In the genomic region with DNA sequence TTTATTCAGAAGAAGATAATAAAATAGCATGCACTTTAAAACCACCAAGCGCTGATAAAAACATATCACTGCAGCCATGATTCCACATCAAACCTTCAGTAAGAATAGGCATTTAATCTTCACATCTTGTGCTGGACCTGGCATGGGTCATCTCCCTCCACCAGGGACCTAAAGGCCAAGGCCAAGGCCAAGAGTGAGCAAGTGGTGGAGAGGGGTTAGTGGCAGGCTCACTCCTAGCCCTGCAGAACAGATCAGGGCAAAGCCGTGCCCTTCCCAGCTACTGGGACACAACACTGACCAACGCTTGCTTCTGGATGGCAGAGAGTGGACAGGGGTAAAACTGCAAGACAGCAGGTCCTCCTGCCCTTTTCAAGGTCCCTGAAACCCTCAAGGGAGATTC, we compare ENCODE assay signal across 11 mouse cellular contexts. TPM values are rescaled to one million over a fixed set of nuclear protein-coding genes. Genes with fewer than 3 reads are reported as not detected.
DNase-seq lines count a peak whose midpoint lies in the region; ATAC-seq and TF ChIP-seq lines count a peak whose summit lies in the region.
"Had no signal": no experiment of that assay in that cellular context is flagged by ENCODE, and none has a peak within 500 bp of the region (broad histone marks: within the 10 kb centered on the region; RNA-seq: fewer than 3 reads in every experiment).

No protein-coding gene starts in this region.

- no peaks in the 10 kb centered on the region for H3K9me3 ChIP-seq in forebrain, embryonic 14.5 days (replicated peaks; ENCODE audit: control insufficient read depth, low read length)
- no peaks in the 10 kb centered on the region for H3K9me3 ChIP-seq in forebrain, embryonic 16.5 days (ENCODE audit: control insufficient read depth, low read length)
- no peaks in the 10 kb centered on the region for H3K9me3 ChIP-seq in lung, embryonic 14.5 days (ENCODE audit: low read depth, low read length)
- no peaks in the 10 kb centered on the region for H3K9me3 ChIP-seq in lung, postnatal 0 days (ENCODE audit: low read length)
- no peaks in the 10 kb centered on the region for H3K9me3 ChIP-seq in limb, embryonic 14.5 days (ENCODE audit: control insufficient read depth, low read length)
- no peaks in the 10 kb centered on the region for H3K9me3 ChIP-seq in liver, postnatal 0 days (ENCODE audit: low read length)

- TF ChIP-seq CTCF in lung, embryonic 14.5 days (IDR thresholded peaks at IDR 0.05; ENCODE audit: low read depth) = no peak
- TF ChIP-seq CTCF in lung, postnatal 0 days (IDR thresholded peaks at IDR 0.05) = no peak
- TF ChIP-seq CTCF in liver, postnatal 0 days (IDR thresholded peaks at IDR 0.05; ENCODE audit: low read depth) = no peak

- H3K27ac ChIP-seq in forebrain, embryonic 14.5 days (ENCODE audit: low read depth, low read length) = no peak overlapping the region
- no peak overlapping the region for H3K27ac ChIP-seq in forebrain, embryonic 16.5 days (ENCODE audit: low read length)
- H3K27ac ChIP-seq in lung, embryonic 14.5 days (ENCODE audit: low read depth) = peak overlapping the region; percentile 80; the same call in 1 of the 2 replicates
- no peak overlapping the region for H3K27ac ChIP-seq in lung, postnatal 0 days (ENCODE audit: low read length)
- H3K27ac ChIP-seq in limb, embryonic 14.5 days (replicated peaks; ENCODE audit: low read depth, low read length) = peak overlapping the region; percentile 85
- H3K27ac ChIP-seq in liver, postnatal 0 days (ENCODE audit: low read depth) = no peak overlapping the region
- H3K27ac ChIP-seq: macrophage had no signal

- no peak for TF ChIP-seq EP300 in lung, postnatal 0 days (IDR thresholded peaks at IDR 0.05)
- TF ChIP-seq EP300 in liver, postnatal 0 days (IDR thresholded peaks at IDR 0.05; ENCODE audit: low read depth) = no peak

- H3K36me3 ChIP-seq in forebrain, embryonic 14.5 days (ENCODE audit: control insufficient read depth, insufficient read depth, low read length) = peaks cover 50% of the 10 kb centered on the region
- H3K36me3 ChIP-seq in forebrain, embryonic 16.5 days (ENCODE audit: control insufficient read depth, insufficient read depth) = peaks cover 25% of the 10 kb centered on the region
- H3K36me3 ChIP-seq in lung, embryonic 14.5 days (ENCODE audit: insufficient read depth) = peaks cover 49% of the 10 kb centered on the region
- H3K36me3 ChIP-seq in lung, postnatal 0 days (ENCODE audit: insufficient read depth, low read length) = peaks cover 28% of the 10 kb centered on the region
- H3K36me3 ChIP-seq in limb, embryonic 14.5 days (ENCODE audit: control insufficient read depth, insufficient read depth, low read length) = peaks cover 48% of the 10 kb centered on the region
- peaks cover 14% of the 10 kb centered on the region for H3K36me3 ChIP-seq in liver, postnatal 0 days (replicated peaks; ENCODE audit: insufficient read depth, low read length)

- no peak for DNase-seq in forebrain, embryonic 14.5 days (ENCODE audit: low spot score)
- DNase-seq in lung, embryonic 14.5 days = no peak
- DNase-seq in lung, postnatal 0 days (ENCODE audit: low spot score) = no peak
- DNase-seq in adrenal gland, postnatal 25 days = peak; percentile 32
- no peak for DNase-seq in limb, embryonic 14.5 days (ENCODE audit: low spot score)
- no peak for DNase-seq in liver, postnatal 0 days
- DNase-seq: heart, postnatal 36 days; retina, postnatal 1 day; thymus, adult 2 months had no signal

- peak overlapping the region; percentile 98 for H3K9ac ChIP-seq in forebrain, embryonic 14.5 days (ENCODE audit: low read length)
- H3K9ac ChIP-seq in forebrain, embryonic 16.5 days (replicated peaks; ENCODE audit: low read depth, low read length) = no peak overlapping the region
- H3K9ac ChIP-seq in lung, embryonic 14.5 days = no peak overlapping the region
- H3K9ac ChIP-seq in lung, postnatal 0 days (replicated peaks; ENCODE audit: low read depth) = no peak overlapping the region
- H3K9ac ChIP-seq in limb, embryonic 14.5 days (ENCODE audit: low read depth, low read length, severe bottlenecking) = no peak overlapping the region
- no peak overlapping the region for H3K9ac ChIP-seq in liver, postnatal 0 days (replicated peaks)

- TF ChIP-seq POLR2A in limb, embryonic 14.5 days (IDR thresholded peaks at IDR 0.05; ENCODE audit: borderline replicate concordance, extremely low read depth, insufficient read depth, insufficient read length) = no peak

- 89% methylated on average over 3 of the region's 3 CpGs for WGBS in forebrain, embryonic 14.5 days
- 86% methylated on average over 3 of the region's 3 CpGs for WGBS in forebrain, embryonic 16.5 days
- WGBS in lung, embryonic 14.5 days = 84% methylated on average over 3 of the region's 3 CpGs
- 80% methylated on average over 3 of the region's 3 CpGs for WGBS in lung, postnatal 0 days
- 91% methylated on average over 3 of the region's 3 CpGs for WGBS in limb, embryonic 14.5 days
- 86% methylated on average over 3 of the region's 3 CpGs for WGBS in liver, postnatal 0 days (ENCODE audit: insufficient replicate concordance)

- no peak overlapping the region for H3K4me3 ChIP-seq in forebrain, embryonic 14.5 days (ENCODE audit: low read depth, low read length)
- H3K4me3 ChIP-seq in forebrain, embryonic 16.5 days (replicated peaks; ENCODE audit: low read length) = no peak overlapping the region
- H3K4me3 ChIP-seq in lung, embryonic 14.5 days (ENCODE audit: low read depth, low read length) = no peak overlapping the region
- no peak overlapping the region for H3K4me3 ChIP-seq in lung, postnatal 0 days (ENCODE audit: low read depth, low read length)
- H3K4me3 ChIP-seq in limb, embryonic 14.5 days (replicated peaks; ENCODE audit: low read length) = no peak overlapping the region
- H3K4me3 ChIP-seq in liver, postnatal 0 days (ENCODE audit: low read depth, low read length) = no peak overlapping the region

- ATAC-seq in forebrain, embryonic 14.5 days = no peak
- no peak for ATAC-seq in forebrain, embryonic 16.5 days
- ATAC-seq in lung, embryonic 14.5 days (ENCODE audit: insufficient read depth) = no peak
- no peak for ATAC-seq in lung, postnatal 0 days
- no peak for ATAC-seq in limb, embryonic 14.5 days (ENCODE audit: low FRiP score, low read depth)
- no peak for ATAC-seq in liver, postnatal 0 days

- no peak overlapping the region for H3K4me2 ChIP-seq in forebrain, embryonic 14.5 days (ENCODE audit: low read length)
- H3K4me2 ChIP-seq in forebrain, embryonic 16.5 days (ENCODE audit: low read length) = no peak overlapping the region
- no peak overlapping the region for H3K4me2 ChIP-seq in lung, embryonic 14.5 days
- no peak overlapping the region for H3K4me2 ChIP-seq in lung, postnatal 0 days (replicated peaks; ENCODE audit: low read depth, low read length)
- no peak overlapping the region for H3K4me2 ChIP-seq in limb, embryonic 14.5 days (replicated peaks; ENCODE audit: low read depth, low read length, severe bottlenecking)
- H3K4me2 ChIP-seq in liver, postnatal 0 days (ENCODE audit: low read depth, low read length) = no peak overlapping the region

- H3K27me3 ChIP-seq in forebrain, embryonic 14.5 days (replicated peaks; ENCODE audit: control insufficient read depth, insufficient read depth, low read length) = no peaks in the 10 kb centered on the region
- no peaks in the 10 kb centered on the region for H3K27me3 ChIP-seq in forebrain, embryonic 16.5 days (replicated peaks; ENCODE audit: control insufficient read depth, insufficient read depth, low read length)
- H3K27me3 ChIP-seq in lung, embryonic 14.5 days (ENCODE audit: insufficient read depth, low read length) = no peaks in the 10 kb centered on the region
- no peaks in the 10 kb centered on the region for H3K27me3 ChIP-seq in lung, postnatal 0 days (replicated peaks; ENCODE audit: insufficient read depth, low read length)
- no peaks in the 10 kb centered on the region for H3K27me3 ChIP-seq in limb, embryonic 14.5 days (ENCODE audit: control insufficient read depth, insufficient read depth, low read length)
- H3K27me3 ChIP-seq in liver, postnatal 0 days (ENCODE audit: insufficient read depth, low read length) = peaks cover 21% of the 10 kb centered on the region

- peaks cover 19% of the 10 kb centered on the region for H3K4me1 ChIP-seq in forebrain, embryonic 14.5 days (ENCODE audit: control insufficient read depth, insufficient read depth, low read length)
- H3K4me1 ChIP-seq in forebrain, embryonic 16.5 days (replicated peaks; ENCODE audit: control insufficient read depth, insufficient read depth, low read length) = peaks cover 27% of the 10 kb centered on the region
- 0 out of 2 replicates have a peak, but pooled peaks cover 7% of the 10 kb centered on the region for H3K4me1 ChIP-seq in lung, embryonic 14.5 days (ENCODE audit: insufficient read depth)
- peaks cover 4% of the 10 kb centered on the region; the same call in 1 of the 2 replicates for H3K4me1 ChIP-seq in lung, postnatal 0 days (ENCODE audit: insufficient read depth, low read depth, low read length)
- peaks cover 24% of the 10 kb centered on the region for H3K4me1 ChIP-seq in limb, embryonic 14.5 days (ENCODE audit: control insufficient read depth, insufficient read depth, low read length)
- peaks cover 11% of the 10 kb centered on the region; the same call in 1 of the 2 replicates for H3K4me1 ChIP-seq in liver, postnatal 0 days (ENCODE audit: insufficient read depth)

RNA-seq across cellular contexts. Expression of a gene that starts 0.9 kb away (rescaled TPM):
- 106 and 149 TPM in 2 replicates for polyA plus RNA-seq in forebrain, embryonic 14.5 days (2014; fragmentation: Nextera tagmentation; extraction: Ambion mirVana)
- polyA plus RNA-seq in forebrain, embryonic 16.5 days (2015; fragmentation: Nextera tagmentation; extraction: Ambion mirVana) = 176 and 195 TPM in 2 replicates
- 68.7 and 80.2 TPM in 2 replicates for polyA plus RNA-seq in lung, embryonic 14.5 days (2014; fragmentation: Nextera tagmentation; extraction: Ambion mirVana)
- polyA plus RNA-seq in lung, postnatal 0 days (2015; fragmentation: Nextera tagmentation; extraction: Ambion mirVana) = 15.1 and 18.9 TPM in 2 replicates
- total RNA-seq in adrenal gland, postnatal 25 days (2021) = 30.5 and 32.8 TPM in 2 replicates
- polyA plus RNA-seq in limb, embryonic 14.5 days (2012; rRNA removed) = 150 and 211 TPM in 2 replicates
- 67.8 and 76.2 TPM in 2 replicates for polyA plus RNA-seq in limb, embryonic 14.5 days (2014; fragmentation: Nextera tagmentation; extraction: Ambion mirVana)
- 2.0 and 2.1 TPM in 2 replicates for polyA plus RNA-seq in liver, postnatal 0 days (2015; fragmentation: Nextera tagmentation; extraction: Ambion mirVana)

RNA-seq across cellular contexts. Expression of a gene that starts 11.1 kb away (rescaled TPM):
- 42.7 and 47.7 TPM in 2 replicates for polyA plus RNA-seq in forebrain, embryonic 14.5 days (2014; fragmentation: Nextera tagmentation; extraction: Ambion mirVana)
- polyA plus RNA-seq in forebrain, embryonic 16.5 days (2015; fragmentation: Nextera tagmentation; extraction: Ambion mirVana) = 43.7 and 46.1 TPM in 2 replicates
- polyA plus RNA-seq in lung, embryonic 14.5 days (2014; fragmentation: Nextera tagmentation; extraction: Ambion mirVana) = 120 and 122 TPM in 2 replicates
- polyA plus RNA-seq in lung, postnatal 0 days (2015; fragmentation: Nextera tagmentation; extraction: Ambion mirVana) = 143 and 155 TPM in 2 replicates
- total RNA-seq in adrenal gland, postnatal 25 days (2021) = 143 and 161 TPM in 2 replicates
- 106 and 124 TPM in 2 replicates for polyA plus RNA-seq in limb, embryonic 14.5 days (2012; rRNA removed)
- 126 and 128 TPM in 2 replicates for polyA plus RNA-seq in limb, embryonic 14.5 days (2014; fragmentation: Nextera tagmentation; extraction: Ambion mirVana)
- polyA plus RNA-seq in liver, postnatal 0 days (2015; fragmentation: Nextera tagmentation; extraction: Ambion mirVana) = 12.8 and 13.2 TPM in 2 replicates

RNA-seq across cellular contexts. Expression of a gene that starts 24.4 kb away (rescaled TPM):
- polyA plus RNA-seq in forebrain, embryonic 14.5 days (2014; fragmentation: Nextera tagmentation; extraction: Ambion mirVana) = 44.2 and 45.5 TPM in 2 replicates
- 42.8 and 43.3 TPM in 2 replicates for polyA plus RNA-seq in forebrain, embryonic 16.5 days (2015; fragmentation: Nextera tagmentation; extraction: Ambion mirVana)
- 40.7 TPM in 2 replicates for polyA plus RNA-seq in lung, embryonic 14.5 days (2014; fragmentation: Nextera tagmentation; extraction: Ambion mirVana)
- 18.8 and 22.4 TPM in 2 replicates for polyA plus RNA-seq in lung, postnatal 0 days (2015; fragmentation: Nextera tagmentation; extraction: Ambion mirVana)
- total RNA-seq in adrenal gland, postnatal 25 days (2021) = 196 and 223 TPM in 2 replicates
- 360 and 433 TPM in 2 replicates for polyA plus RNA-seq in limb, embryonic 14.5 days (2012; rRNA removed)
- 39.7 and 43.6 TPM in 2 replicates for polyA plus RNA-seq in limb, embryonic 14.5 days (2014; fragmentation: Nextera tagmentation; extraction: Ambion mirVana)
- polyA plus RNA-seq in liver, postnatal 0 days (2015; fragmentation: Nextera tagmentation; extraction: Ambion mirVana) = 10.2 and 12.7 TPM in 2 replicates

RNA-seq across cellular contexts. Expression of a gene that starts 31.1 kb away (rescaled TPM):
- 0.34 and 0.49 TPM in 2 replicates for polyA plus RNA-seq in forebrain, embryonic 14.5 days (2014; fragmentation: Nextera tagmentation; extraction: Ambion mirVana)
- 0.25 and 0.57 TPM in 2 replicates for polyA plus RNA-seq in forebrain, embryonic 16.5 days (2015; fragmentation: Nextera tagmentation; extraction: Ambion mirVana)
- polyA plus RNA-seq in lung, embryonic 14.5 days (2014; fragmentation: Nextera tagmentation; extraction: Ambion mirVana) = 0.41 and 0.46 TPM in 2 replicates
- polyA plus RNA-seq in lung, postnatal 0 days (2015; fragmentation: Nextera tagmentation; extraction: Ambion mirVana) = 3.0 and 3.7 TPM in 2 replicates
- 3.2 and 4.0 TPM in 2 replicates for total RNA-seq in adrenal gland, postnatal 25 days (2021)
- polyA plus RNA-seq in limb, embryonic 14.5 days (2012; rRNA removed) = 1.7 and 1.9 TPM in 2 replicates
- 1.1 and 2.1 TPM in 2 replicates for polyA plus RNA-seq in limb, embryonic 14.5 days (2014; fragmentation: Nextera tagmentation; extraction: Ambion mirVana)
- 4.2 and 4.4 TPM in 2 replicates for polyA plus RNA-seq in liver, postnatal 0 days (2015; fragmentation: Nextera tagmentation; extraction: Ambion mirVana)

RNA-seq across cellular contexts. Expression of a gene that starts 40.8 kb away (rescaled TPM):
- polyA plus RNA-seq in forebrain, embryonic 14.5 days (2014; fragmentation: Nextera tagmentation; extraction: Ambion mirVana) = not detected in 2 replicates
- not detected in 2 replicates for polyA plus RNA-seq in forebrain, embryonic 16.5 days (2015; fragmentation: Nextera tagmentation; extraction: Ambion mirVana)
- 0.17 TPM in 1 of 2 replicates, not detected in the other for polyA plus RNA-seq in lung, embryonic 14.5 days (2014; fragmentation: Nextera tagmentation; extraction: Ambion mirVana)
- polyA plus RNA-seq in lung, postnatal 0 days (2015; fragmentation: Nextera tagmentation; extraction: Ambion mirVana) = not detected in 2 replicates
- not detected in 2 replicates for total RNA-seq in adrenal gland, postnatal 25 days (2021)
- 0.04 and 0.10 TPM in 2 replicates for polyA plus RNA-seq in limb, embryonic 14.5 days (2012; rRNA removed)
- polyA plus RNA-seq in limb, embryonic 14.5 days (2014; fragmentation: Nextera tagmentation; extraction: Ambion mirVana) = 0.29 TPM in 1 of 2 replicates, not detected in the other
- polyA plus RNA-seq in liver, postnatal 0 days (2015; fragmentation: Nextera tagmentation; extraction: Ambion mirVana) = 0.11 TPM in 1 of 2 replicates, not detected in the other

Comparison
In these comparisons a context has a peak if more than half of its experiments do, and no peak if none do; other contexts are left out.
1. H3K27ac ChIP-seq: peak in lung, embryonic 14.5 days (single experiment) and limb, embryonic 14.5 days (single experiment); none in forebrain, embryonic 14.5 days (single experiment), forebrain, embryonic 16.5 days (single experiment), lung, postnatal 0 days (single experiment) and liver, postnatal 0 days (single experiment).